Mouse (Mus musculus): Measurements from ENCODE around the gene Ablim2.
A peak's percentile ranks its signal among the peaks of the same experiment; 100 is the strongest.

Ablim2 gene

GRCm38 (mm10) chr5:35884262-35884661, 126.6 kb downstream of the Ablim2 start:
- DNase-seq (ENCODE audit: low spot score in 2 of 2) = peak in 1 of 2 experiments; percentile 59

GRCm38 (mm10) chr5:35884689-35885088, 127.0 kb downstream of the Ablim2 start:
- DNase-seq (ENCODE audit: low spot score in 2 of 2) = no peak

GRCm38 (mm10) chr5:35888959-35889358, 131.3 kb downstream of the Ablim2 start:
- no peak for DNase-seq (ENCODE audit: low spot score in 2 of 2)

GRCm38 (mm10) chr5:35889641-35890040, 132.0 kb downstream of the Ablim2 start:
- DNase-seq (ENCODE audit: low spot score in 2 of 2) = no peak

- no peak for DNase-seq (ENCODE audit: low spot score in 2 of 2)
Measured at GRCm38 (mm10) chr5:35890985-35891730, 133.5 kb downstream of the Ablim2 start.

GRCm38 (mm10) chr5:35892363-35892762, 134.7 kb downstream of the Ablim2 start:
- DNase-seq (ENCODE audit: low spot score in 2 of 2) = no peak

GRCm38 (mm10) chr5:35893093-35893804, 135.6 kb downstream of the Ablim2 start, which contains the start of gene Afap1:
Afap1 (plus strand) TSS chr5:35893319.
- peak; percentile 99 for DNase-seq (ENCODE audit: low spot score in 2 of 2)

- peak; percentile 75 to 79 for DNase-seq (ENCODE audit: low spot score in 2 of 2)
Measured at GRCm38 (mm10) chr5:35893805-35894260, 136.2 kb downstream of the Ablim2 start.

GRCm38 (mm10) chr5:35894295-35895047, 136.8 kb downstream of the Ablim2 start:
- no peak for DNase-seq (ENCODE audit: low spot score in 2 of 2)

- DNase-seq (ENCODE audit: low spot score in 2 of 2) = no peak
Measured at GRCm38 (mm10) chr5:35895926-35896325, 138.2 kb downstream of the Ablim2 start.

- DNase-seq (ENCODE audit: low spot score in 2 of 2) = no peak
Measured at GRCm38 (mm10) chr5:35896556-35896955, 138.9 kb downstream of the Ablim2 start.

GRCm38 (mm10) chr5:35897147-35897546, 139.5 kb downstream of the Ablim2 start:
- DNase-seq (ENCODE audit: low spot score in 2 of 2) = no peak

- no peak for DNase-seq (ENCODE audit: low spot score in 2 of 2)
Measured at GRCm38 (mm10) chr5:35898114-35898513, 140.4 kb downstream of the Ablim2 start.

- DNase-seq (ENCODE audit: low spot score in 2 of 2) = no peak
Measured at GRCm38 (mm10) chr5:35898994-35899393, 141.3 kb downstream of the Ablim2 start.

- DNase-seq (ENCODE audit: low spot score in 2 of 2) = no peak
Measured at GRCm38 (mm10) chr5:35900401-35901225, 142.9 kb downstream of the Ablim2 start.

GRCm38 (mm10) chr5:35901226-35901809, 143.6 kb downstream of the Ablim2 start:
- DNase-seq (ENCODE audit: low spot score in 2 of 2) = no peak

- DNase-seq (ENCODE audit: low spot score in 2 of 2) = no peak
Measured at GRCm38 (mm10) chr5:35903456-35903855, 145.8 kb downstream of the Ablim2 start.

GRCm38 (mm10) chr5:35905283-35905682, 147.6 kb downstream of the Ablim2 start:
- no peak for DNase-seq (ENCODE audit: low spot score in 2 of 2)

GRCm38 (mm10) chr5:35907090-35907489, 149.4 kb downstream of the Ablim2 start:
- DNase-seq (ENCODE audit: low spot score in 2 of 2) = no peak

GRCm38 (mm10) chr5:35907633-35908426, 150.2 kb downstream of the Ablim2 start:
- DNase-seq (ENCODE audit: low spot score in 2 of 2) = peak; percentile 84 to 92
